Mouse (Mus musculus) heart, postnatal 0 days (tissue): ENCODE results near the gene Set.

Experiments
- CTCF ChIP-seq: IDR thresholded peaks from 2 replicates; pipeline ENCODE4 v1.5.1; 2016; ENCODE audit warnings: antibody characterized with exemption, control low read depth, low read depth
- EP300 ChIP-seq: IDR thresholded peaks from 2 replicates; pipeline ENCODE4 v1.6.1; 2016; ENCODE audit warnings: antibody characterized with exemption, low read depth

GRCm38 (mm10) chr2:30037762-30038161, 19.4 kb upstream of the Set start:
- TF ChIP-seq EP300 (no peak), CTCF (no peak)
